Mouse (Mus musculus) heart, adult 2 months (tissue): Measurements from ENCODE around the gene Lrrn4cl. TPM values are rescaled to one million over a fixed set of nuclear protein-coding genes. Genes with fewer than 3 reads are reported as not detected.
A peak's percentile ranks its signal among the peaks of the same experiment; 100 is the strongest.

Experiments used
- DNase-seq, 2 experiments: peaks; one replicate each; pipeline ENCODE4 v3.0.0; 2021
- H3K27ac ChIP-seq: fragments of 200-600 bp; 2 replicates; pipeline ENCODE4 v1.8.1; 2022
- H3K27me3 ChIP-seq: fragments of 200-500 bp; 2 replicates; pipeline ENCODE4 v1.6.1; 2012; ENCODE audit warnings: mild to moderate bottlenecking, low read length, inconsistent platforms, mixed read lengths; ENCODE audit not compliant: control insufficient read depth, insufficient read depth
- H3K36me3 ChIP-seq: fragments of 200-500 bp; 2 replicates; pipeline ENCODE4 v1.6.1; 2012; ENCODE audit warnings: low read length, inconsistent platforms; ENCODE audit not compliant: control insufficient read depth, insufficient read depth
- H3K4me1 ChIP-seq: fragments of 200-500 bp; 2 replicates; pipeline ENCODE4 v1.6.1; 2011; ENCODE audit warnings: low read length; ENCODE audit not compliant: control insufficient read depth, insufficient read depth
- H3K4me3 ChIP-seq: fragments of 200-600 bp; 2 replicates; pipeline ENCODE4 v1.8.1; 2022
- H3K79me2 ChIP-seq: fragments of 200-500 bp; replicated peaks from 2 replicates; pipeline ENCODE4 v1.6.1; 2012; ENCODE audit warnings: mild to moderate bottlenecking, inconsistent platforms, low read length, moderate library complexity, mixed read lengths; ENCODE audit not compliant: control insufficient read depth, insufficient read depth
- H3K9ac ChIP-seq: fragments of 200-500 bp; 2 replicates; pipeline ENCODE4 v1.6.1; 2012; ENCODE audit warnings: low read depth, mild to moderate bottlenecking, control low read depth, inconsistent platforms, low read length, mixed read lengths
- CTCF ChIP-seq: fragments of 200-600 bp; IDR thresholded peaks from 2 replicates; pipeline ENCODE4 v1.8.1; 2022; ENCODE audit warnings: antibody characterized with exemption, mild to moderate bottlenecking, moderate library complexity
- EP300 ChIP-seq: fragments of 200-500 bp; IDR thresholded peaks from 2 replicates; pipeline ENCODE4 v1.6.1; 2011; ENCODE audit warnings: low read depth, low read length, control low read depth; ENCODE audit not compliant: insufficient read depth
- POLR2A ChIP-seq: fragments of 200-500 bp; IDR thresholded peaks from 2 replicates; pipeline ENCODE4 v1.6.1; 2011; ENCODE audit warnings: mild to moderate bottlenecking, low read depth, low read length, control low read depth; ENCODE audit not compliant: insufficient read depth
- WGBS: fragments of 180-500 bp; shearing (Covaris S2); methylation state at CpG from one replicate; pipeline ENCODE4 v1.1.7; 2018; 5-methylcytosine and 5-hydroxymethylcytosine counted together
- intact Hi-C: fragments of 180-260 bp; cut with DNase I; formaldehyde crosslinking; loops from one replicate; pipeline ENCODE4 v1.15.1; 2025
- polyA plus RNA-seq: library from polyadenylated mRNA; depleted of rRNA; stranded (reverse); fragments of >200 nt; gene quantifications from 2 replicates; pipeline ENCODE4 v1.2.3, GENCODE M21; 2012
- total RNA-seq, 2 experiments: library from RNA; stranded (reverse); gene quantifications; 2 replicates each; pipeline ENCODE4 v1.2.3; 2021

Lrrn4cl gene
- total and polyA plus RNA-seq, 3 experiments = 2.6 to 3.8 (median 3.7) TPM

GRCm38 (mm10) chr19:8881034-8881392 is 30.4 kb downstream of the Lrrn4cl start:
- WGBS = 3% methylated on average over 3 of the region's 3 CpGs
- intact Hi-C loops = no loop called here
- Histone ChIP-seq H3K4me3 (peak overlapping the region; percentile 78), H3K27ac (peak overlapping the region; percentile 85), H3K9ac (no peak overlapping the region), H3K36me3 (peaks cover 6% of the 10 kb centered on the region), H3K27me3 (no peaks in the 10 kb centered on the region), H3K79me2 (no peaks in the 10 kb centered on the region), H3K4me1 (peaks cover 4% of the 10 kb centered on the region)
- TF ChIP-seq CTCF (no peak), POLR2A (no peak), EP300 (no peak)
- no peak for DNase-seq

GRCm38 (mm10) chr19:8883616-8884015 is 33.0 kb downstream of the Lrrn4cl start, which contains the start of the genes Lbhd1 and Gm49403:
Lbhd1 (plus strand) TSS chr19:8883732.
Gm49403 (plus strand) TSS chr19:8883930.
- DNase-seq = no peak
- Histone ChIP-seq H3K27ac (no peak within 1 kb of the TSS), H3K27me3 (no peaks in the 10 kb centered on the region), H3K36me3 (peaks cover 6% of the 10 kb centered on the region), H3K4me1 (peaks cover 7% of the 10 kb centered on the region), H3K4me3 (no peak within 1 kb of the TSS), H3K9ac (no peak within 1 kb of the TSS), H3K79me2 (no peaks in the 10 kb centered on the region; the same call in 1 of the 2 replicates)
- intact Hi-C loops = no loop called here
- WGBS = 57% methylated on average over 3 of the region's 3 CpGs
- TF ChIP-seq EP300 (no peak), CTCF (no peak), POLR2A (no peak)

GRCm38 (mm10) chr19:8886916-8887584 is 36.5 kb downstream of the Lrrn4cl start:
- intact Hi-C loops = no loop called here
- Histone ChIP-seq H3K36me3 (no peaks in the 10 kb centered on the region; the same call in 1 of the 2 replicates), H3K4me3 (no peak overlapping the region), H3K9ac (no peak overlapping the region), H3K27ac (no peak overlapping the region), H3K79me2 (no peaks in the 10 kb centered on the region; the same call in 1 of the 2 replicates), H3K27me3 (no peaks in the 10 kb centered on the region), H3K4me1 (peaks cover 3% of the 10 kb centered on the region; the same call in 1 of the 2 replicates)
- no peak for TF ChIP-seq POLR2A
- TF ChIP-seq EP300 = no peak
- TF ChIP-seq CTCF = no peak
- no peak for DNase-seq
- 29% methylated on average over 1 of the region's 1 CpGs for WGBS

- intact Hi-C loops = loop anchor here (2.0 kb wide), 1 partner anchor 17 kb away; the partner anchor contains the start of gene Ubxn1
- H3K9ac ChIP-seq = peak overlapping the region; percentile 79
- H3K27ac ChIP-seq = peak overlapping the region; percentile 85
- H3K79me2 ChIP-seq = no peaks in the 10 kb centered on the region; the same call in 1 of the 2 replicates
- TF ChIP-seq POLR2A (no peak), CTCF (no peak), EP300 (no peak)
- H3K27me3 ChIP-seq = no peaks in the 10 kb centered on the region
- no peak for DNase-seq
- H3K36me3 ChIP-seq = no peaks in the 10 kb centered on the region; the same call in 1 of the 2 replicates
- peak overlapping the region; percentile 73 for H3K4me3 ChIP-seq
- peaks cover 3% of the 10 kb centered on the region; the same call in 1 of the 2 replicates for H3K4me1 ChIP-seq
- 25% methylated on average over 19 of the region's 19 CpGs for WGBS
Observed at GRCm38 (mm10) chr19:8887585-8888463, 37.3 kb downstream of the Lrrn4cl start.

- Histone ChIP-seq H3K36me3 (no peaks in the 10 kb centered on the region; the same call in 1 of the 2 replicates), H3K9ac (peak within 1 kb of the TSS; percentile 79), H3K27me3 (no peaks in the 10 kb centered on the region), H3K4me3 (peak within 1 kb of the TSS; percentile 73), H3K79me2 (no peaks in the 10 kb centered on the region; the same call in 1 of the 2 replicates), H3K4me1 (peaks cover 3% of the 10 kb centered on the region; the same call in 1 of the 2 replicates), H3K27ac (peak within 1 kb of the TSS; percentile 85)
- under 1% methylated on average over 58 of the region's 58 CpGs for WGBS
- TF ChIP-seq POLR2A (peak; percentile 93), CTCF (no peak), EP300 (0 out of 2 replicates have a peak, but pooled peaks have one; percentile 65)
- DNase-seq = peak; percentile 93 to 95
- intact Hi-C loops = loop anchor here (2.0 kb wide), 1 partner anchor 18 kb away; the partner anchor contains the start of gene Ubxn1
Observed at GRCm38 (mm10) chr19:8888511-8889385, 38.2 kb downstream of the Lrrn4cl start, which contains the start of the genes 1810009A15Rik and Gm49416. 1810009A15Rik (plus strand) TSS chr19:8888853. Gm49416 (plus strand) TSS chr19:8888926.
